Mouse (Mus musculus) limb, embryonic 10.5 days (tissue): Measurements from ENCODE around the gene Ciart. TPM values are rescaled to one million over a fixed set of nuclear protein-coding genes. Genes with fewer than 3 reads are reported as not detected.
"Not testable (repeated sequence)": the region's sequence is repeated elsewhere in the genome, so short reads cannot be mapped to it uniquely, and the experiment has no call there.

Source experiments
- DNase-seq: peaks from one replicate; pipeline ENCODE4 v3.0.0-alpha.2; 2017; ENCODE audit warnings: low spot score
- H3K27ac ChIP-seq: fragments of 300-500 bp; sonication (generic); 2 replicates; pipeline ENCODE4 v1.5.1; 2016; ENCODE audit warnings: mild to moderate bottlenecking
- H3K27me3 ChIP-seq: fragments of 300-500 bp; sonication (generic); 2 replicates; pipeline ENCODE4 v1.6.1; 2016; ENCODE audit warnings: low read depth, mild to moderate bottlenecking; ENCODE audit not compliant: poor library complexity, severe bottlenecking
- H3K36me3 ChIP-seq: fragments of 300-500 bp; sonication (generic); 2 replicates; pipeline ENCODE4 v1.6.1; 2016; ENCODE audit warnings: mild to moderate bottlenecking, moderate library complexity
- H3K4me1 ChIP-seq: fragments of 300-500 bp; sonication (generic); 2 replicates; pipeline ENCODE4 v1.6.1; 2016
- H3K4me3 ChIP-seq: fragments of 300-500 bp; sonication (generic); 2 replicates; pipeline ENCODE4 v1.5.1; 2016; ENCODE audit warnings: mild to moderate bottlenecking, moderate library complexity
- H3K9me3 ChIP-seq: fragments of 300-500 bp; sonication (generic); replicated peaks from 2 replicates; pipeline ENCODE4 v1.6.1; 2016; ENCODE audit warnings: mild to moderate bottlenecking
- WGBS: fragments of 180-500 bp; shearing (Covaris S2); methylation state at CpG from one replicate; pipeline ENCODE4 v1.1.7; 2016; 5-methylcytosine and 5-hydroxymethylcytosine counted together
- polyA plus RNA-seq: library from polyadenylated mRNA; unstranded; fragments of >200 nt; fragmentation: Nextera tagmentation; extraction: Ambion mirVana; gene quantifications from 2 replicates; pipeline ENCODE4 v1.2.1, GENCODE M21; 2016

Ciart gene
- polyA plus RNA-seq, 1 experiment from 2014 or later, result 8.8 TPM

DNA sequence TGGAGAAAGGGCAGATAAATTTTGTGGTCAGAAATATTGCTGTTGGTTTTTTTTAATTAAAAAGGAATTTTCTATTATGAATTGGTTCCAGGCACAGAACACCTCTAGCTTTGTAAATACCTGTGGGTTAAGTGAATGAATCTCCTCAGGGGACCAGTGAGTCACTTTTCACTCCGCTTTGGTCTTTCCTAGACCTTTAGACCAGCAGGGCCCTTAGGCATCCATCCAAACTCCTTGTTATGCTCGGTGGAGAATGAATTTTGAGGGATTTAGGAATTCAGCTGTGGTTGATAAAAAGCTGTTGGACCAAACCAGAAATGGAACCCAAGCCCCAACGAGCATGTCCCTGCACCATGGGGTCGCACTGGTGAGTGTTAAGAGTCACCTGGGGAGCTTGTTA lies 25.6 kb upstream of the Ciart start:
- WGBS, result 52% methylated on average over 4 of the region's 4 CpGs
- DNase-seq, result no peak
- Histone ChIP-seq H3K27ac (no peak overlapping the region), H3K9me3 (no peaks in the 10 kb centered on the region), H3K36me3 (no peaks in the 10 kb centered on the region), H3K4me1 (peaks cover 44% of the 10 kb centered on the region), H3K27me3 (0 out of 2 replicates have a peak, but pooled peaks cover 5% of the 10 kb centered on the region), H3K4me3 (no peak overlapping the region)

- Histone ChIP-seq H3K4me1 (peaks cover 52% of the 10 kb centered on the region), H3K4me3 (peak overlapping the region; percentile 60), H3K36me3 (peaks cover 4% of the 10 kb centered on the region), H3K27me3 (0 out of 2 replicates have a peak, but pooled peaks cover 5% of the 10 kb centered on the region), H3K27ac (peak overlapping the region; percentile 96; the same call in 1 of the 2 replicates), H3K9me3 (no peaks in the 10 kb centered on the region)
- DNase-seq, result peak; percentile 83
- under 1% methylated on average over 12 of the region's 12 CpGs for WGBS
Observed at GRCm38 (mm10) chr3:95906860-95907259, 24.8 kb upstream of the Ciart start.

DNA sequence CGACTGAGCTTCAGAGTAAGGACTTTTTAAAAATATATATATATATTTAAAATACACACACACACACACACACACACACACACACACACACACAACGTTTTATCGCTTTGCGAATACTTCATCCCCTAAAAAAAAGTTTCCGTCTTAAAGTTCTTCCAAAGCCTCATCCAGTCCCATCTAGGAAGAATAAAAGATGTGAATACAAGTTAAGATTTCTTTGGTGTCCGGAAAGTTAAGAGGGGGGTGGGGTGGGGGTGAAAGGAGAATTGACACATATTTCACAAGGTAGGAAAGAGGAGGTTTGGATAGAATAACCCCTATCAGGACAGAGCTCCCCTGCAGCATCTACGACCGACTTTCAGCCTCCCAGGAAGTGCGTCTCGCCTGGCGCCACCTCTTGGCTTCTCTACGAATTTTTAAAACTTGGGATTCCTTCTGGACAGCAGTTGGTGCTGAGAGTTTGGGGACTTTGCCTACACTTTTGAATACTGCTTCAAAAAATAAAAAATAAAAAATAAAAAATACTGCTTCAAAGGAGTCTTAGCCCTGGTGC lies 24.0 kb upstream of the Ciart start:
- H3K27me3 ChIP-seq, result 0 out of 2 replicates have a peak, but pooled peaks cover 5% of the 10 kb centered on the region

DNA sequence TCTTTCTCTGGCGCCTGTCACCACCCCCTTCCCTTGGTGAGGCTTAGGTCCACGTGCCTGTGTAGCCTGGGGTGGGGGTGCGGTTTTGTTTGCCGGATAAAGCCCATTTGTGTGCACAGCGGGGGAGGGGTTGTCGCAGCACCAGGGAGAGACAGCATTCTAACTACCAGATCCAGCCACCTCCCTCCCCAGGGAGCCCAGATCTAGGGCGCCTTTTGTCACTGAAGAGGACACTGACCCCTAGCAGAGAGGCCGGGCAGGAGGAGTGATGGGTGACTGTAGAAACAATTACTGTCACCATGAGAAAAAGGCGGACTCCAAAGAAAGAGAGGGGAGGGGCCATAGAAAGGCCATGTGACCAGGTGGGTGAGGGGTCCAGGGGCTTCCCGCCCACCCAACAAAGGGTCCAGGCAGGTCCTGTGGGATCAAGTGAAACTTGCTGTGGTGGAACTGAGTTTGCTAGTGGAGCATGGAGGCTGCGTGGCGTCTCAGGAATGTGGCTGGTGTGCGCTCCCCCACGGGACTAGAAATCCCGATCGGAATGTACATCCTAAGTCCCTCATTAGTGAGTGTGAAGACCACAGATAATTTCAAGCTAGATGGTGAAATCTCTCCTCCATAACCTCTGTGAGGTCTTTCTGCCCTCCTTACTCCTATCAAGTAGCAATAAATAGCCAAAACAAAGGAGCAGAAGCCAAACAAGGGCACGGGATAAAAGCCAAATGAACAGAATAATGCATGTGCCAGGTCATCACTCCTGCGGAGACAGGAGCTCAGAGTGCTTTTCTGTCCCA lies 23.3 kb upstream of the Ciart start:
- Histone ChIP-seq H3K27me3 (0 out of 2 replicates have a peak, but pooled peaks cover 5% of the 10 kb centered on the region), H3K27ac (peak overlapping the region; percentile 96), H3K4me1 (peaks cover 61% of the 10 kb centered on the region), H3K4me3 (peak overlapping the region; percentile 60), H3K9me3 (no peaks in the 10 kb centered on the region), H3K36me3 (peaks cover 20% of the 10 kb centered on the region)
- under 1% methylated on average over 18 of the region's 18 CpGs for WGBS
- peak; percentile 83 for DNase-seq

More for the DNA sequence above, 24.0 kb upstream of the Ciart start:
- DNase-seq, result peak; percentile 73
- peaks cover 60% of the 10 kb centered on the region for H3K4me1 ChIP-seq
- H3K4me3 ChIP-seq, result peak overlapping the region; percentile 60
- peak overlapping the region; percentile 96 for H3K27ac ChIP-seq
- H3K36me3 ChIP-seq, result peaks cover 13% of the 10 kb centered on the region
- 0% methylated on average over 12 of the region's 12 CpGs for WGBS
- H3K9me3 ChIP-seq, result no peaks in the 10 kb centered on the region

GRCm38 (mm10) chr3:95904568-95904967 lies 22.5 kb upstream of the Ciart start, which contains the start of gene Car14:
Gene Car14, minus strand, starts transcription at chr3:95904691.
- Histone ChIP-seq H3K27me3 (0 out of 2 replicates have a peak, but pooled peaks cover 5% of the 10 kb centered on the region), H3K36me3 (peaks cover 27% of the 10 kb centered on the region), H3K27ac (peak within 1 kb of the TSS; percentile 96), H3K4me3 (peak within 1 kb of the TSS; percentile 60), H3K9me3 (no peaks in the 10 kb centered on the region), H3K4me1 (peaks cover 61% of the 10 kb centered on the region)
- WGBS, result 0% methylated on average over 15 of the region's 15 CpGs
- peak; percentile 76 for DNase-seq

GRCm38 (mm10) chr3:95903753-95904502 lies 21.9 kb upstream of the Ciart start:
- H3K27me3 ChIP-seq, result 0 out of 2 replicates have a peak, but pooled peaks cover 5% of the 10 kb centered on the region
- WGBS, result 1% methylated on average over 15 of the region's 15 CpGs
- H3K4me1 ChIP-seq, result peaks cover 61% of the 10 kb centered on the region
- peaks cover 34% of the 10 kb centered on the region for H3K36me3 ChIP-seq
- DNase-seq, result peak; percentile 75
- no peaks in the 10 kb centered on the region for H3K9me3 ChIP-seq
- peak overlapping the region; percentile 60 for H3K4me3 ChIP-seq
- peak overlapping the region; percentile 96 for H3K27ac ChIP-seq

DNA sequence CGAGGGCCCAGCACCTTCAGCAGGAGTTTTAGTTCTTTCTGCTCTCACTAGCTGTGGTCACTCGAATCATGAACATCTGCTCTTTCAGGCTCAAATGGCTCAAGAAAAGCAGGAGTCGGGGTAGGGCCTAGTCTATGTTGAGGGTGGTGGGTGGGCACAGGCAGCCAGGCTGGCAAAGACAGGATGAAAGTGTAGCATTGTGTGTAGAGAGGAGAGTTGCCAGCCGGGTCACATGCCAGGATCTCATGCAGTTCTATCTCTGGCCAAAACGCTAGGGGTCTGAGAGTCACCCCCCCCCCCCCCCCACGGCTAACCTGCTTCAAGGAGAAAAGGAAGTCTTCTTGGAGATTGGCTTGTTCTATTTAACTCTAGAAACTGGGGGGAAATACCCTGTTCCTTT lies 20.6 kb upstream of the Ciart start:
- DNase-seq, result no peak
- H3K27me3 ChIP-seq, result 0 out of 2 replicates have a peak, but pooled peaks cover 4% of the 10 kb centered on the region
- H3K27ac ChIP-seq, result peak overlapping the region; percentile 96
- H3K4me3 ChIP-seq, result peak overlapping the region; percentile 60
- H3K9me3 ChIP-seq, result no peaks in the 10 kb centered on the region
- WGBS, result 40% methylated on average over 6 of the region's 6 CpGs
- H3K36me3 ChIP-seq, result peaks cover 47% of the 10 kb centered on the region
- H3K4me1 ChIP-seq, result peaks cover 61% of the 10 kb centered on the region

GRCm38 (mm10) chr3:95902373-95902625 lies 20.2 kb upstream of the Ciart start:
- Histone ChIP-seq H3K4me3 (peak overlapping the region; percentile 60), H3K4me1 (peaks cover 59% of the 10 kb centered on the region), H3K9me3 (no peaks in the 10 kb centered on the region), H3K27me3 (0 out of 2 replicates have a peak, but pooled peaks cover under 1% of the 10 kb centered on the region), H3K27ac (peak overlapping the region; percentile 96), H3K36me3 (peaks cover 50% of the 10 kb centered on the region)
- DNase-seq, result no peak

GRCm38 (mm10) chr3:95901616-95902372 lies 19.7 kb upstream of the Ciart start:
- Histone ChIP-seq H3K27ac (peak overlapping the region; percentile 96), H3K9me3 (no peaks in the 10 kb centered on the region), H3K4me1 (peaks cover 54% of the 10 kb centered on the region), H3K27me3 (no peaks in the 10 kb centered on the region), H3K36me3 (peaks cover 51% of the 10 kb centered on the region), H3K4me3 (peak overlapping the region; percentile 60)
- no peak for DNase-seq
- 71% methylated on average over 9 of the region's 9 CpGs for WGBS

DNA sequence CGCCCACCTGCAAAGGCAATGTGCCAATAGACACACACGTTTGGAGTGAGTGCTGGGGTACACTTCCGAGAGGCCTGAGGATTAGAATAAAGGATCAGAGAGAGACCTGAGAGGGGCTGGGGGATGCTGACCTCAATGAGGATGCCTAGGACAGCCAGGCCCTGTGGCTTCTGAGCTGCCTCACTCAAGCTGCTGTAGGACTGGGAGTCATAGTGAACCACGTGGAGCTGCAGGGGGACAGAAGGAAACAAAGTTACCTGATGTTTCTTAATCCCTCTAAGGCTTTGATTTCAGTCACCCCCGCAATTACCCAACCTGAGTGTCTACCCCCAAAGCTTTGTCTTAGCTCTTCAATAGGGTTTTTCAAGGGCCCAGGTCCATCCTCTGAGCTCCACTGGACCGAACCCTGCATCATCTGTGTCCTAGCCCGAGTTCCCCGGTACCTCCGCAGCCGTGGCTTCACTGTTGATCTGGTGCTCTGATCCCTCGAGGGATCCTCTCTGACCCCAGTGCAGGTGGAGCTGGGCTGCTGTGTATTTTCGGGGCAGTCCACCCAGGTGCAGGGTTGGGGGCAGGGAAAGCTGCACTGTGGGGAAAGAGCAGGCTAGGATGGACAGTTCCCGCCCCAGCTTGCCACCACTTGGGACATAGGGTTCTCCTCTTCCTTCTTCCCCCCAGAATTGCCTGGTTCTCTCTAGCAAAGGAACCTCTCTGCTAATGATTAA lies 17.9 kb upstream of the Ciart start:
- WGBS, result 83% methylated on average over 13 of the region's 13 CpGs
- DNase-seq, result no peak
- H3K27me3 ChIP-seq, result no peaks in the 10 kb centered on the region
- peaks cover 44% of the 10 kb centered on the region for H3K4me1 ChIP-seq
- peaks cover 56% of the 10 kb centered on the region for H3K36me3 ChIP-seq
- no peak overlapping the region for H3K27ac ChIP-seq
- no peak overlapping the region for H3K4me3 ChIP-seq
- no peaks in the 10 kb centered on the region for H3K9me3 ChIP-seq

DNA sequence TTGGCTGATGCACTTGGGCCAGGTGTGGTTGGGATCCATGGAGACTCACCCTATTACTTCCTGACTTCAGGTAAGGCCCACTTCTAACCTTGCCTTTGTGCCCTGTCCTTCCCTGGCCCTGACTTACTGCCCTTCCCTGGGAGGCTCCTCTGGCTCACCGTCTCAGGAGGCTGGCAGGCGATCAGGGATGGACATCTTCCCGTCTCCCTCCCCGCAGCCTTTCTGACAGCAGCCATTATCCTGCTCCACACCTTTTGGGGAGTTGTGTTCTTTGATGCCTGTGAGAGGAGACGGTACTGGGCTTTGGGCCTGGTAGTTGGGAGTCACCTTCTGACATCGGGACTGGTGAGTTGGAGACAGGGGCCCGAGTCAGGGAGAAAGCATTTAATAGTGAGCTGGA lies 13.4 kb upstream of the Ciart start:
- H3K4me3 ChIP-seq, result 0 out of 2 replicates have a peak overlapping the region, but pooled peaks have one; percentile 17
- not testable (repeated sequence) for H3K9me3 ChIP-seq, H3K27ac ChIP-seq, DNase-seq, H3K27me3 ChIP-seq
- peaks cover 38% of the 10 kb centered on the region for H3K36me3 ChIP-seq
- 86% methylated on average over 7 of the region's 7 CpGs for WGBS
- peaks cover 41% of the 10 kb centered on the region for H3K4me1 ChIP-seq
